Mouse (Mus musculus) CH12F3 (cell line): ENCODE results near the gene Oasl1.

Experiments used
- in situ Hi-C: fragments of 300-500 bp; cut with MboI; formaldehyde crosslinking; loops from 2 replicates; pipeline ENCODE4 v1.14.3; 2020; ENCODE audit warnings: low sequenced_read_pairs

Oasl1 gene

GRCm38 (mm10) chr5:114967523-114968268 is 44.7 kb downstream of the Oasl1 start:
- in situ Hi-C loops = no loop called here

- in situ Hi-C loops = no loop called here
Measured at GRCm38 (mm10) chr5:114968651-114969050, 45.6 kb downstream of the Oasl1 start.

DNA sequence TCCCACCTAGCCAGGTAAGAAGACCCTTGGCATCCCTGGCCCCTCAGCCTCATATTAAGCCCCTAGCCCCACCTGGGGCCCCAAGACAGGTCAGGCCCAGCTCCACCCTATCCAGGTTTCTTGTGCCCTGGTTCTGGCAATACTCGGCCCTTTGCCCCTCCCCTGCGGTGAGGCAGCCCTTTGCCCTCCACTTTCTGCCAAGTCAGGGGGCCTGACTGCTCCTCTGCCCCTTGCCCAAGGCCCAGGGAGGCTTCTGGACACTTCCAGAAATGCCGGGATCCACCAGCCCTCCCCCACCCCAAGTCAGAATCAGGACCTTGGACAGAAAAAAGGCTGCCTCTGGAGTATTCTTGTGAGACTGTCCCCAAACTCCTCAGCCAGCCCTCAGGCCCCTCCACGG is 46.0 kb downstream of the Oasl1 start:
- in situ Hi-C loops = no loop called here

DNA sequence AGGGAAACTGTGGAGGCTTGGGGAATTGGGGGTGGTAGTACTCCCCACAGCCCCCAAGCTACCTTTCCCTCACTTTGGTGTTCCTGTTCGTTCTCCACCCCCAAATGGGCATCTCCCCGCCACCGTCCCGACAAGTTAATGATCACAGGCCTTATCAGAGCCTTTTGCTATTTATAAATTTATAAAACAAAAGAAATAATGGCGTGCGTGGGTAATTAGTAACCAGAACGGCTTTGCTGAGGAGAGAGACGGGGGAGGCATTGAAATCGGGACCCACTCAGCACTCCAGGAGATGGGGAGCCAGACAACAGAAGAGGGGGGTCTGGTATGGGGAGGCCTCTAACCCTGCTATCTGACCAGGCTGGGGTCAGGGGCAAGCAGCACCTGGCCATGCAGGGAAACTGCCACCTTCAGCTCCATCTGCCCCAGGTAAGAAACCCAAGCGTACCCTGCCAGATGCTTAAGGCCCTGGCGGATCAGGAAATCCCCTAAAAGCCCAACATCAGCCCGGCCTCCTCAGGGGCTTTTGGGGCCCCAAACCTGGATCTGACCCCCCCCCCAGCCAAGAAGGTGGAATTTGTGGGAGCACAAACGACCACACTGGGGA is 46.7 kb downstream of the Oasl1 start:
- in situ Hi-C loops = no loop called here

DNA sequence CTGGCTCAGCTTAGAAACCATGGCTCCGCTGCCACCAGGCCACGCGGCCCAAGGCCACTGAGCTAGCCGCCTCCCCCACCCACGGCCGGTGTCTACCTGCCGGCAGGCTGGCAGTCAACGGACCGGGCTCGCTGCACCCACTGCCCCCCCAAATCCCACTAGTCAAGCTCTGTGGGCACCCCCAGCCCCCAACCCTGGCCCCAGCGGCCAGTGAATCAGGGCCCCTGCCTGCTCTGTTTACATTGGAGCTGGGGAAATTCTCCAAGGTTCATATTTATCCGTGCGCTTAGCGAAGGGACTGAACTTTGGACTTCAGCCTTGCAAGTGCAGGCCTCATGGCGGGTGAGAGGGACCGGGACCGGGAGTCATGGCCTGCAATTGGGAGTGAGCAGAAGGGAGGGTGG is 47.8 kb downstream of the Oasl1 start, which contains the start of gene Hnf1a:
Gene Hnf1a, minus strand, starts transcription at position 271 of the 404 bp plus-strand sequence.
- in situ Hi-C loops = no loop called here

DNA sequence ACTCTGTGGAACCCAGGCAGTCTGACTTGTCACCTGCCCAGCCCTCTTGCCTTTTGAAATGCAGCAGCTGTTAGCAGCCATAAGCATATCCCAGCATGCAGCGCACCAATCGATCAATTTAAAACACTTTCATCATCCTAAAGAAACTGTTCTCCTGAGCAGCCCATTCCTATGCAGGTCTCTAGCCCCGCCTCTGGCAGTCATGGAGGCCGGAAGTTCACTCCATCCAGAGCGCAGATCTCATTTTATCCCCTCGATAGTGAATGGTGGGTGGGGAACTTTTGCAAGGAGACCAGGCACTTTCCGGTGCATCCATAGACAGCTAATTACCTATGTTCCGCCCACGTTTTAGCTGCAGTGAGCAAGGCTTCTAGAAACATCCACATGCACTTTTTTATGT is 49.2 kb downstream of the Oasl1 start:
- in situ Hi-C loops = no loop called here

GRCm38 (mm10) chr5:114973131-114973530 is 50.1 kb downstream of the Oasl1 start:
- in situ Hi-C loops = no loop called here

- in situ Hi-C loops = loop anchor here (5.0 kb wide), 1 partner anchor 100 kb away; no protein-coding TSS in a partner anchor
Measured at GRCm38 (mm10) chr5:114976935-114977334, 53.9 kb downstream of the Oasl1 start.

- in situ Hi-C loops = loop anchor here (5.0 kb wide), 1 partner anchor 99 kb away; no protein-coding TSS in a partner anchor
Measured at GRCm38 (mm10) chr5:114978473-114978872, 55.4 kb downstream of the Oasl1 start.

DNA sequence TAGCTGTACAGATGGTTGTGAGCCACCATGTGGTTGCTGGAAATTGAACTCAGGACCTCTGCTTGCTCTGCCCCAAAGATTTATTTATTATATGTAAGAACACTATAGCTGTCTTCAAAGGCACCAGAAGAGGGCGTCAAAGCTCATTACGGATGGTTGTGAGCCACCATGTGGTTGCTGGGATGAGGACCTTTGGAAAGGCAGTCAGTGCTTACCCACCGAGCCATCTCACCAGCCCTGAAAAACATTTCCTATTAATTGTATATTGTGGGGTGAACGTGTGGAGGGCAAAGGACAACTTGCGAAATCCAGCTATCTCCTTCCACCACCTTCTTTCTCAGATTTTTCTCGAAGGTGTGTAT is 55.8 kb downstream of the Oasl1 start:
- in situ Hi-C loops = loop anchor here (5.0 kb wide), 1 partner anchor 98 kb away; no protein-coding TSS in a partner anchor

DNA sequence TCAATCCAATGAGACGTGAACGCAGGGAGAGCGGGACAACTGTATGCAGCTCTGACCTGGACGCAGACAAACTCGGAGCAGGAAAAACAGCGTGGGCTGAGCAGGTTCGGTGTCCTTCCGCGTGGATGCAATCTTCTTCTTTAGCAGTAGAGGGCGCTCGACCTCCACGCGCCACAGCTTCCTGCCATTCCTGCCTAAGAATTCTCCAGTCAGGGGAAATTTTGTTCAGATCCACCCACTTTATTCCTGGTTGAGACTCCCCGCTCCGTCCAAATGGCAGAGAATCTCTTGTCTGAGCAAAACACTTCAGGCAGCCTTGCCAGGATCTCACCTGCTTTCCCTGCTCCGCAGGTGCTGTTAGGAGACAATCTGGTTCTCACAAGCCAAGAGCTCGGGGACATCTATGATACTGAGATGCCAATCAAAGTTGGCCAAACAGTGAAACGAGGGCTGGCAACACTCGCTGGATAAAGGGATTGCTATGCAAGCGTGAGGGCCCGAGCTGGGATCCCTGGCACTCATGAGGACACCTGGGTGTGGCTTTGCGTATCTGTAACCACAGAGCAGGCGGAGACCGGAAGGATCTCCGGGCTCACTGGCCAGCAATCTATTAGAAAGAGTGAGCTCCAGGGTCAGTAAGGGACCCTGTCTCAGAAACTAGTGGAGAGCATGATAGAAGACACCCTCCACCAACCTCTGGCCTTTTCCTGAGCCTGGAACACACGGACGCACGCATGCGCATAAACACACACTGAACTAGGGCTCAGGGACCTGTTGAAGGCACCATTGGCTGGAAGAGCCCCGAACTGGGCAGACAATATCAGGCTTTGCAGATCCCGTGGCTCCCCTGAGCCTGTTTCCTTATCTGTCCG is 56.4 kb downstream of the Oasl1 start:
- in situ Hi-C loops = loop anchor here (5.0 kb wide), 1 partner anchor 98 kb away; no protein-coding TSS in a partner anchor

GRCm38 (mm10) chr5:114980122-114980748 is 57.2 kb downstream of the Oasl1 start:
- in situ Hi-C loops = no loop called here

GRCm38 (mm10) chr5:114982001-114982400 is 59.0 kb downstream of the Oasl1 start:
- in situ Hi-C loops = no loop called here

DNA sequence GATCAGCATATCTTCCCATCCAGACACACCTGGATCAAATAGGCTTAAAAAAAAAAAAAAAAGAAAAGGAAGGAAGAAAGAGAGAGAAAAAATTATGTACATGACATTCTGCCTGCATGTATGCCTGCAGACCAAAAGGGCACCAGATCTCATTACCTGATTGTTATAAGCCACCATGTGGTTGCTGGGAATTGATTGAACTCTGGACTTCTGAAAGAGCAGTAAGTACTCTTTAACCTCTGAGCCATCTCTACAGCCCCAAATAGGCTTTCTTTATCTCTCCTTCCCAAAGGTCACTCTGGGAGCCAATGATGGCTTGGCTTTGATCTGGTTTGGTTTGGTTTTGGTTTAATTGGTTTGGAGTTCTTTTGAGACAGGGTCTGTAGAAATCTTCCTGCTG is 62.0 kb downstream of the Oasl1 start:
- in situ Hi-C loops = no loop called here
